Mouse (Mus musculus) bone marrow, adult 2 months (tissue): ENCODE measurements around the gene Pdzk1.

Experiments used
- CTCF ChIP-seq: fragments of 200-500 bp; IDR thresholded peaks from 2 replicates; pipeline ENCODE4 v1.5.1; 2011; ENCODE audit warnings: low read length, control low read depth; ENCODE audit not compliant: control insufficient read depth, insufficient read depth
- POLR2A ChIP-seq: fragments of 200-500 bp; IDR thresholded peaks from 2 replicates; pipeline ENCODE4 v1.6.1; 2011; ENCODE audit warnings: low read depth, mild to moderate bottlenecking, control low read depth, low read length, borderline replicate concordance; ENCODE audit not compliant: control insufficient read depth

DNA sequence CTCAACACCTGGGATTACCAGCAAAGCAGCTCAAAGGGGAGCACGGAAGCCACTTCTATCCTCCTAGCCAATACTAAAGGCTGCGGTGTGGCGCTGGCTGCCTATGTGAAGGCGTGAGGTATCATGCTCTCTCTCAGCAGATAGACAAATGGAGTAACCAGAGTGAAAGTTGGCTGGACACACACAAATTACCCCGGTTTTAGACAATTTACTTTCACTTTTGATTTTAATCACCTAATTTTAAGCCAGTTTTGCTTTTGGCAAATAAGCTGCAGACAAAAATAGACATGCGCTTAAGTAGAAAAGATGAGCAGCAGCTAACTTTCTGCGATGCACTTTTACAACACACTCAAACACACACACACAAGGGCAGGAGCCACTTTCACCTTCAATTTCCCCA lies 54.6 kb downstream of the Pdzk1 start:
- TF ChIP-seq POLR2A (no peak), CTCF (no peak)
